Mouse (Mus musculus) heart, postnatal 0 days (tissue): ENCODE results near the gene Gins2. TPM values are rescaled to one million over a fixed set of nuclear protein-coding genes. Genes with fewer than 3 reads are reported as not detected.

ENCODE experiments used
- ATAC-seq: fragments of 200-750 bp; cut with Nextera tagmentation; 2 replicates; pipeline ENCODE4 v1.8.0; 2017; ENCODE audit warnings: low read depth, moderate number of reproducible peaks, moderate library complexity; ENCODE audit not compliant: insufficient read depth
- DNase-seq: peaks from one replicate; pipeline ENCODE4 v3.0.0-alpha.2; 2016; ENCODE audit warnings: low spot score
- H3K27ac ChIP-seq: fragments of 300-500 bp; sonication (generic); 2 replicates; pipeline ENCODE4 v1.5.1; 2014; ENCODE audit warnings: low read depth, mild to moderate bottlenecking
- H3K27me3 ChIP-seq: fragments of 300-500 bp; sonication (generic); 2 replicates; pipeline ENCODE4 v1.6.1; 2014; ENCODE audit warnings: low read length, mixed read lengths; ENCODE audit not compliant: control insufficient read depth, insufficient read depth
- H3K36me3 ChIP-seq: fragments of 300-500 bp; sonication (generic); replicated peaks from 2 replicates; pipeline ENCODE4 v1.6.1; 2014; ENCODE audit warnings: low read length, mixed read lengths; ENCODE audit not compliant: control insufficient read depth, insufficient read depth
- H3K4me1 ChIP-seq: fragments of 300-500 bp; sonication (generic); 2 replicates; pipeline ENCODE4 v1.6.1; 2014; ENCODE audit warnings: antibody characterized with exemption; ENCODE audit not compliant: control insufficient read depth, insufficient read depth
- H3K4me2 ChIP-seq: fragments of 300-500 bp; sonication (generic); 2 replicates; pipeline ENCODE4 v1.6.1; 2014; ENCODE audit warnings: low read depth, mild to moderate bottlenecking, low read length, moderate library complexity
- H3K4me3 ChIP-seq: fragments of 300-500 bp; sonication (generic); 2 replicates; pipeline ENCODE4 v1.5.1; 2014; ENCODE audit warnings: low read depth, low read length
- H3K9ac ChIP-seq: fragments of 300-500 bp; sonication (generic); replicated peaks from 2 replicates; pipeline ENCODE4 v1.6.1; 2014; ENCODE audit warnings: low read depth, low read length, mixed read lengths
- H3K9me3 ChIP-seq: fragments of 300-500 bp; sonication (generic); replicated peaks from 2 replicates; pipeline ENCODE4 v1.6.1; 2016; ENCODE audit warnings: low read length; ENCODE audit not compliant: control insufficient read depth
- CTCF ChIP-seq: IDR thresholded peaks from 2 replicates; pipeline ENCODE4 v1.5.1; 2016; ENCODE audit warnings: antibody characterized with exemption, control low read depth, low read depth
- EP300 ChIP-seq: IDR thresholded peaks from 2 replicates; pipeline ENCODE4 v1.6.1; 2016; ENCODE audit warnings: antibody characterized with exemption, low read depth
- WGBS: fragments of 180-500 bp; shearing (Covaris S2); extraction: QIAGEN DNeasy Blood & Tissue Kit; methylation state at CpG from one replicate; pipeline ENCODE4 v1.1.7; 2014; 5-methylcytosine and 5-hydroxymethylcytosine counted together
- polyA plus RNA-seq: library from polyadenylated mRNA; unstranded; fragments of >200 nt; fragmentation: Nextera tagmentation; extraction: Ambion mirVana; gene quantifications from 2 replicates; pipeline ENCODE4 v1.2.1, GENCODE M21; 2015
- total RNA-seq: library from RNA; depleted of rRNA; stranded (reverse); fragments of >200 nt; gene quantifications from 2 replicates; pipeline ENCODE4 v1.2.3, GENCODE M21; 2014; ENCODE audit warnings: low replicate concordance

Gins2 gene
- total and polyA plus RNA-seq, 2 experiments from 2014 or later: 19.3 to 52.1 TPM

- no peak overlapping the region for H3K4me3 ChIP-seq
- WGBS: 42% methylated on average over 8 of the region's 8 CpGs
- peak; percentile 30; the same call in 1 of the 2 replicates for ATAC-seq
- no peaks in the 10 kb centered on the region for H3K27me3 ChIP-seq
- peak overlapping the region; percentile 89 for H3K27ac ChIP-seq
- H3K4me1 ChIP-seq: peaks cover 64% of the 10 kb centered on the region
- DNase-seq: no peak
- TF ChIP-seq CTCF (no peak), EP300 (no peak)
- no peaks in the 10 kb centered on the region for H3K36me3 ChIP-seq
- H3K4me2 ChIP-seq: peak overlapping the region; percentile 24
- no peaks in the 10 kb centered on the region for H3K9me3 ChIP-seq
- no peak overlapping the region for H3K9ac ChIP-seq
These were observed 45.6 kb downstream of the Gins2 start for GRCm38 (mm10) chr8:120543416-120544055.

- peak overlapping the region; percentile 24; the same call in 1 of the 2 replicates for H3K4me2 ChIP-seq
- no peaks in the 10 kb centered on the region for H3K27me3 ChIP-seq
- H3K36me3 ChIP-seq: no peaks in the 10 kb centered on the region
- ATAC-seq (no peak), DNase-seq (no peak)
- WGBS: 36% methylated on average over 13 of the region's 13 CpGs
- TF ChIP-seq CTCF: no peak
- TF ChIP-seq EP300: no peak
- H3K9ac ChIP-seq: no peak overlapping the region; the same call in 1 of the 2 replicates
- H3K4me1 ChIP-seq: peaks cover 58% of the 10 kb centered on the region
- peak overlapping the region; percentile 89 for H3K27ac ChIP-seq
- no peaks in the 10 kb centered on the region for H3K9me3 ChIP-seq
- no peak overlapping the region for H3K4me3 ChIP-seq
These were observed 46.1 kb downstream of the Gins2 start for GRCm38 (mm10) chr8:120542995-120543394.

GRCm38 (mm10) chr8:120539775-120540625 is 49.1 kb downstream of the Gins2 start:
- Histone ChIP-seq H3K36me3 (no peaks in the 10 kb centered on the region), H3K4me1 (peaks cover 44% of the 10 kb centered on the region), H3K9ac (0 out of 2 replicates have a peak overlapping the region, but pooled peaks have one; percentile 73), H3K4me2 (peak overlapping the region; percentile 92; the same call in 1 of the 2 replicates), H3K27me3 (no peaks in the 10 kb centered on the region), H3K4me3 (peak overlapping the region; percentile 65; the same call in 1 of the 2 replicates), H3K27ac (peak overlapping the region; percentile 93), H3K9me3 (no peaks in the 10 kb centered on the region)
- no peak for ATAC-seq
- DNase-seq: no peak
- 31% methylated on average over 23 of the region's 23 CpGs for WGBS
- TF ChIP-seq EP300 (no peak), CTCF (no peak)

DNA sequence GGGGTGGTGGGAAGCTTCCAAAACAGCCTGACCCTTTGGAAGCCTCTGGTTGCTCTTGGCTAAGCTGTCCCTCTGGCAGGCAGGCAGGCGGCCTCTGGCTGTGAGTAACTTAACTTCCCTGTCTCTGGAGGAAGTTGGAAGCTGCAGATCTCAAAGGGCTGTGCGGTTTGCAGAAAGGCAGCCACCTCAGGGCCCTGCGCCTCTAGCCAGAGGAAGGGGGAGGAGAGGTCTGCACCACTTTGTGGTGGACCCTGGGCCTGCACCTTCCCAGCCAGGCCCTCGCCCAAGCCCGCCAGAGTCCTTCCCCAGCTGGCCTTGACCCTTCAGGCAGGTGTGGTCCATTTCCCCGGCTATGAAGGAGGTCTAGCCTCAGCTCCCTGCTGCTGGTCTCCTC is 49.7 kb downstream of the Gins2 start:
- DNase-seq: no peak
- Histone ChIP-seq H3K4me3 (peak overlapping the region; percentile 65; the same call in 1 of the 2 replicates), H3K27me3 (no peaks in the 10 kb centered on the region), H3K36me3 (no peaks in the 10 kb centered on the region), H3K4me2 (peak overlapping the region; percentile 92), H3K4me1 (peaks cover 41% of the 10 kb centered on the region), H3K9ac (peak overlapping the region; percentile 73; the same call in 1 of the 2 replicates), H3K9me3 (no peaks in the 10 kb centered on the region), H3K27ac (peak overlapping the region; percentile 93)
- no peak for TF ChIP-seq CTCF
- TF ChIP-seq EP300: no peak
- no peak for ATAC-seq
- 51% methylated on average over 6 of the region's 6 CpGs for whole genome bisulfite sequencing

- Histone ChIP-seq H3K27me3 (no peaks in the 10 kb centered on the region), H3K4me3 (peak overlapping the region; percentile 65), H3K9ac (peak overlapping the region; percentile 73), H3K9me3 (no peaks in the 10 kb centered on the region), H3K4me1 (peaks cover 40% of the 10 kb centered on the region), H3K36me3 (no peaks in the 10 kb centered on the region), H3K27ac (peak overlapping the region; percentile 93), H3K4me2 (peak overlapping the region; percentile 92)
- 5% methylated on average over 35 of the region's 37 CpGs for WGBS
- DNase-seq: peak; percentile 63
- TF ChIP-seq CTCF (no peak; the same call in 1 of the 2 replicates), EP300 (peak; percentile 70; the same call in 1 of the 2 replicates)
- ATAC-seq: peak; percentile 6
These were observed 50.5 kb downstream of the Gins2 start for GRCm38 (mm10) chr8:120538397-120539240.
